Mouse (Mus musculus): Measurements from ENCODE around the gene Ddx28. TPM values are rescaled to one million over a fixed set of nuclear protein-coding genes. Genes with fewer than 3 reads are reported as not detected.
A peak's percentile ranks its signal among the peaks of the same experiment; 100 is the strongest.

Gene Ddx28
- total RNA-seq, 2 experiments from 2014 or later, result 10.1 to 10.3 TPM

DNA sequence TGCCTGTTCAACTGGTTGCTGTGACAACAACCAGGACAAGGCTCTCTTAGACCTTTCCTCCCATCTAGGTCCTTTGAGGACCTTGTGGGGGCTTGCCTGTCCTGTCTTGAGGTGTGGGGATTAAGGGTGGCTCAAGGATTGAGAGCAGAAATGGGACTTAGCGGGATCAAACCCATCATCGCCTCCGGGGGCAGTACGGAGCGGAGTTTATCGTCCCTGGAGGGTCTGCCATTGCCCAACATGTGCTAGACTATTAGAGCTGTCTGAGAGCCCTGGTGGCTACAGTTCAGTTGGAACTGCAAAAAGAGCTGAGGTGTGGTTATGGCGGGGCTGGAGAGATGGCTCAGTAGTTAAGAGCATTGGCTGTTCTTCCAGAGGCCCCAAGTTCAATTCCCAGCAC lies 36.3 kb downstream of the Ddx28 start:
- no peak for DNase-seq (ENCODE audit: low spot score)
- intact Hi-C loops (cut with DNase I), result no loop called here

DNA sequence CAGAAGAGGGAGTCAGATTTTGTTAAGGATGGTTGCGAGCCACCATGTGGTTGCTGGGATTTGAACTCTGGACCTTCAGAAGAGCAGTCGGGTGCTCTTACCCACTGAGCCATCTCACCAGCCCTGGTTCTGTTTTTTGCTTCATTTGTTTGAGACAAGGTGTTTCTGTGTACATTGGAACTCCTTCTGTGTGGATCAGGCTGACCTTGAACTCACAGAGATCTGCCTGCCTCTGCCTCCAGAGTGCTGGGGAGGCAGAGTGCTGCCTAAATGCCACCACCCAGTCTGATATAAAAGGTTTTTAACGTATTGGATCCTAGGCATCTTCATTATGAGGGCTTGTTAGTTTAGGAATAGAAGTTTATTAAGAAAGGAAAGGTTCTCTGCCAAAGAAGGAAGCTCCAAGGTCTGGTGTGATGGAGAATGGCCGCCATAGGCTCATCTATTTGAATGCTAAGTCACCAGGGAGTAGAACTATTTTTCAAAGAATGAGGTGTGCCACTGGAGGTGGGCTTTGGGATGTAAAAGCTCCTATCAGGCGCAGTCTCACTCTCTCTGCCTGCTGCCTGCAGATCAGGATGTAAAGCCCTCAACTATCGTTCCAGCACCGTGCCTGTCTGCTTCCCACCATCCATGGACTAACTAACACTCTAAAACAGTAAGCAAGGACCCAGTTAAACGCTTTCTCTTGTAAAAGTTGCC lies 40.5 kb downstream of the Ddx28 start:
- DNase-seq (ENCODE audit: low spot score), result no peak
- intact Hi-C loops (cut with DNase I), result no loop called here

DNA sequence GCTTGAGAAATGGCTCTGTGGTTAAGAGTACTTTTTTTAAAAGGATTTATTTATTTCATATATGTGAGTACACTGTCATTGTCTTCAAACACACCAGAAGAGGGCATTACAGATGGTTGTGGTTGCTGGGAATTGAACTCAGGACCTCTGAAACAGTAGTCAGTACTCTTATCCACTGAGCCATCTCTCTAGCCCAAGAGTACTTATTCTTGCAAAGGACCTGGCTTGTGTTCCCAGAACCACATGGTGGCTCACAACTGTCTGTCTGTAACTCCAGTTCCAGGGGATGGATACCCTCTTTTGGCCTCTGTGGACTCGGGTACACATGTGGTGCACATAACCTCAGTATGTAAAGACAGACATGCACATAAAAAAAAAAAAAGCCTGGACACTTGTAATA lies 42.3 kb downstream of the Ddx28 start:
- DNase-seq (ENCODE audit: low spot score), result no peak
- intact Hi-C loops (cut with DNase I), result no loop called here

DNA sequence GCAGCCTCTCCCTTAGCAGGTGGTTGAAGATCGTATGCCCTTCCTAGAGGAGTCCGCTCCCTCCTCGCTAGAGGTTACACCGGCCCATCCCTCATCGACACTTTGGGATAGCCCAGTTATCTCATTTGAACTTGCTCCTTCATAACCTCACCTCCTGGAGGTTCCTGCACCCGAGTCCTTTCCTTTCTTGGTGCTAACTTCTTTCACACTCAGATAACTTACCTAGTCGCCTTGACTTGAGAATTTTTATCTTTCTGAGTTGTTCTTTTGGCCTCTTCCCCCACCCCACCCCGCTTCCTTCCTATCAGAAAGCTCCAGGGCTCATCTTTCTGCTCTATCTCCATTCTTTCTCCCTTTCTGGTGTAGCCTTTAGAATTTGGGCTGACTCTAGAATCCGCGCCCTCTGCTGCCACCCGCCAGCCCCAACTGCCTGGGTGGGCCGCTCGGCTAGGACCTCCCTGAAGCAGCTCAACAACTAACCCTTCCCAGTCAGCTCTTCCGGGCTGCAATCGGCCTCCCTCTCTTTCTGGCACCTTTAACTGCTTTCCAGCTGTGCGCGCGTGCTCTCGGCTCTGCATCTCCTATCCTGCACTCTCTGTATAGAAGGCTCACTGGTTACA lies 44.9 kb downstream of the Ddx28 start:
- DNase-seq (ENCODE audit: low spot score), result no peak
- intact Hi-C loops (cut with DNase I), result no loop called here

DNA sequence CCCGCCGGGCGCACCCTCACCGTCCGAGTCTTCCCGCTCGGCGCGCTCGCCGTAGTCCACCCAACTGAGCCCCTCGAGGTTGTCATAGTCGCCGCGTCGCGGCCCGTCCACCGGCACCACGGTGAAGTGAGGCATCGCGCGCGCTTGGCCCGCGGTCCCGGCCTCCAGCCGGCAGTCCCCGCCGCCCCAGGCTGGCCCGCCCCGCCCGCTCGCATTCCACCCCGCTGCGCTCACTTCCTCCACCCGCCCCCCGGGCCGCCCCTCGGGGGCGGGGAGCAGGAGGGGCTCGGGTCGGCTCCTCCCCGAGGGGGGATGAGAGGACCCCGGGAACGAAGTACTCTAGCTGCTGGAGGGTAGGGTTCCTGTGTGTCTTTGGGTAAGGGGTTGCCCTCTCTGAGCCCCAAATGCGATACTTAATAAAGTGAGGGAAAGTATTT lies 45.8 kb downstream of the Ddx28 start, which contains the start of gene Slc12a4:
Gene Slc12a4, minus strand, starts transcription at position 193 of the 437 bp plus-strand sequence.
- intact Hi-C loops (cut with DNase I), result no loop called here
- peak; percentile 78 for DNase-seq (ENCODE audit: low spot score)

DNA sequence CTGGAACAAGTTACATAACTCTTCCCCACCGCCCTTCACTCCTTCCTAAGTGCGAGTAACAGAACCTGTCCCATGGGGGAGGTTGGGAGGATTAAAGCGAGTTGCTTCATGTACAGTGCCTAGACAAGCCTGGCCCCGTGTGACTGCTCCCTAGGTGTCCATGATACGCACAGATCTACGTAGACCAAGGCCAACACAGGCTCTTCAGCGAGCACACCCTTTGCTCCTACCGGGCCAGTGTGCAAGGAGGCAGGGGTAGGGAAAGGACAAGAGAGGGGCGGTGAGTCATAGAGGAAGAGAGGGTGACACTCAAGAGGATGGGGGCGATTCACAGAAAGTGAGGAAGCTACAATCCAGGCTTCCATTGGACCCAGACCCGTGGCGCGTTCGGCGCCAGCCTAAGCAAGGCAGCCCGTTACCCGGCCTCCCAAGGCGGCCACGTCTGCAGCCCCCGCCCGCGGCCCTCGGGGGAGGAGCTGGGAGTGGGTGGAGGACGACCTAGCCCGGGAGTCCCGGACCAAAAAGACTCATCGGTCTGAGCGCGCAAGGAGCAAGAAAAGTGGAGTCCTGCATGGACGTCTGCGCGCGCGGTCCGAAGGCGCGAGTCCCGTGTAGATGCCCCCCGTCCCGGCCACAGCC lies 46.3 kb downstream of the Ddx28 start:
- peak; percentile 53 for DNase-seq (ENCODE audit: low spot score)
- intact Hi-C loops (cut with DNase I), result no loop called here

DNA sequence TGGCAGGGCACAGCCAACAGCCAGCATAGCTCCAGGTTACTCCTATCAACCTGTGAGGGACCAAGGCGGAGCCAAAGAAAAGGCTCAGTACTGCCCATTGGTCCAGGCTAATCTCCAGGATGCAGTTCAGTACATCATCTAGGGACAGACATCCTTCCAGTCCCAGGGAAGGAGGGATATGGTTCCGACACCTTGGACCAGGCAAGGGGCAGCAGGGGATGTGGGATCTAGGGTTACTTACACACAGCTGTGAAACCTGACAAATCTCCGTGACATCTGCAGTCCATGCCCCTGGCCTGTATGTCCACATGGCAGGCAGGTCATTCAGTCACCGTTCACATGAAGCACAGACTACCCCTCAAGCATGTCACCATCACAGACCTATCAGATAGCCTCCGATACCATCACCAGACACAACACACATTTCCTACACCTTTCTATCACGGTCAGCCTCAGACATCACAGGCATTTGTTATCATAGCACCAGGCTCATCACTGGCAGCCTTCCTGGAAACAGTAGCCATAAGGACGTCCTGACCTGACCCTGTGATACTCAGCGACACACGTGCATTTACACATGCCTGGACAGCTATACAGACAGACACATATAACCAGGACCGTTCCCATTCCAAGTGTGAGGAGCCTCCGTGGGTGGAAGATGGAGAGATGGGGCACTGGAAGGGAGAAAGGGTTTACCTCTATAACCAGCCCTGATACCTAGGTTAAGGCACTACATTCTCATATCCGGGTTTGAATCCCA lies 47.0 kb downstream of the Ddx28 start:
- no peak for DNase-seq (ENCODE audit: low spot score)
- intact Hi-C loops (cut with DNase I), result no loop called here

DNA sequence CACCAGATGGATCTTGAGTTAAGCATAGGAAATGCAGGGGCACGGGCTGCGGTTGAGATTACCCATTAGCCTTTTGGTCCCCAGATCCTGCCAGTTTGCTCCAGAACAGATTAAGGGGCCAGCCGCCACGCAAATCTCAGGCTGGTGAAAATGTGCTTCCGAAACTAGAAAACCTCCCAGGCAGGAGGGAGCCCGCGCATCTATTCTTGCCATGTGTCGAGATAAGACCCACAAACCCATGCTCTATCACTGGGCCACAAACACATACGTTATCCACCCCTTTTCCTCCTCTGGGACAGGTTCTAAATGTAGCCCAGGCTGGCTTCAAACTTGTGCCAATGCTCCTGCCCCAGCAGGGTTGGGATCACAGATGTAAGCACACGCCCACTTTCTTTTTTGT lies 50.1 kb downstream of the Ddx28 start:
- no peak for DNase-seq (ENCODE audit: low spot score)
- intact Hi-C loops (cut with DNase I), result no loop called here

DNA sequence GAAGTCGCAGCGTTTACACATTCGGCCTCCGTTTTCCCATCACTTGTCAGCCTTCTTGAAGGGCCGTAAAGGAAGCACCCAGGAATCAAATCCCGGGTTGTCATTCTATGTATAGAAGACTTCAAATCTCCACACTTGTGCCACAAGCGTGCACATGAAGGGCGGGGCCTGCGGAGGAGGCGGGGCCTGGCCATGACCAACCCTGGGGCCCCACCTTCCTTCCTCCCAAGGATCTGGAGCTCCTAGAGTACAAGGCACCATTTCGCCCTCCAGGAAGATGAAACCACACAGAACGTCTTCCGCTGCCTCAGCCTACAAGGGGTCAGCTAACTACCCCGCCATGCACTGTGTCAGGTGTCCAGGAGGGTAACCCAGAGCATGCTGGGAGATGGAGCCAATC lies 50.6 kb downstream of the Ddx28 start:
- no peak for DNase-seq (ENCODE audit: low spot score)

More for the DNA sequence above, 50.6 kb downstream of the Ddx28 start:
- intact Hi-C loops (cut with DNase I), result no loop called here

Other genes starting within 250 kb of the Ddx28 start
- gene Ranbp10, start 184.5 kb downstream of the Ddx28 start, total RNA-seq (2021), result 10 to 100 TPM; 19.1 to 19.2 TPM
- gene Tsnaxip1, start 184.2 kb downstream of the Ddx28 start, total RNA-seq (2021), result not detected
- gene Cenpt, start 158.6 kb downstream of the Ddx28 start, total RNA-seq (2021), result 1 to 10 TPM; 2.2 to 2.9 TPM
- gene Thap11, start 156.8 kb downstream of the Ddx28 start, total RNA-seq (2021), result 10 to 100 TPM; 23.8 to 27.4 TPM
- 10 to 100 TPM; 30.7 to 35.0 TPM for gene Nutf2, start 151.3 kb downstream of the Ddx28 start, total RNA-seq (2021)
- gene Edc4, start 131.0 kb downstream of the Ddx28 start, total RNA-seq (2021), result 10 to 100 TPM; 23.5 to 23.8 TPM
- gene Nrn1l, start 118.3 kb downstream of the Ddx28 start, total RNA-seq (2021), result under 1 TPM; 0.61 to 0.65 TPM
- gene Pskh1, start 111.4 kb downstream of the Ddx28 start, total RNA-seq (2021), result 10 to 100 TPM; 16.0 to 16.6 TPM
- gene Ctrl, start 78.0 kb downstream of the Ddx28 start, total RNA-seq (2021), result under 1 TPM in 1 of 2 experiments, not detected in 1; 0.31 TPM
- 10 to 100 TPM; 64.8 to 68.3 TPM for gene Psmb10, start 73.4 kb downstream of the Ddx28 start, total RNA-seq (2021)
- gene Lcat, start 68.5 kb downstream of the Ddx28 start, total RNA-seq (2021), result 1 to 10 TPM in 1 of 2 experiments, under 1 TPM in 1; 0.75 to 1.3 TPM
- 10 to 100 TPM; 39.4 to 48.7 TPM for gene Slc12a4, start 45.8 kb downstream of the Ddx28 start, total RNA-seq (2021)
- gene Dpep3, start 32.5 kb downstream of the Ddx28 start, total RNA-seq (2021), result not detected
- 1 to 10 TPM; 8.8 to 8.9 TPM for gene Dus2, start 20.5 kb downstream of the Ddx28 start, total RNA-seq (2021)
- gene Dpep2nb, start 5.9 kb downstream of the Ddx28 start, total RNA-seq (2021), result not detected
- 10 to 100 TPM; 19.3 to 21.7 TPM for gene Nfatc3, start 47.0 kb upstream of the Ddx28 start, total RNA-seq (2021)
- gene Esrp2, start 125.1 kb upstream of the Ddx28 start, total RNA-seq (2021), result under 1 TPM; 0.53 to 0.60 TPM
- gene Pla2g15, start 138.5 kb upstream of the Ddx28 start, total RNA-seq (2021), result 1 to 10 TPM; 7.8 to 8.7 TPM
- gene Slc7a6, start 157.0 kb upstream of the Ddx28 start, total RNA-seq (2021), result 10 to 100 TPM; 12.0 to 12.2 TPM
- 10 to 100 TPM in 1 of 2 experiments, 1 to 10 TPM in 1; 9.6 to 10.9 TPM for gene Slc7a6os, start 199.1 kb upstream of the Ddx28 start, total RNA-seq (2021)
- gene Prmt7, start 199.1 kb upstream of the Ddx28 start, total RNA-seq (2021), result 10 to 100 TPM; 23.1 to 25.8 TPM

Measured in heart, postnatal 25 days (tissue).